In the genomic region with DNA sequence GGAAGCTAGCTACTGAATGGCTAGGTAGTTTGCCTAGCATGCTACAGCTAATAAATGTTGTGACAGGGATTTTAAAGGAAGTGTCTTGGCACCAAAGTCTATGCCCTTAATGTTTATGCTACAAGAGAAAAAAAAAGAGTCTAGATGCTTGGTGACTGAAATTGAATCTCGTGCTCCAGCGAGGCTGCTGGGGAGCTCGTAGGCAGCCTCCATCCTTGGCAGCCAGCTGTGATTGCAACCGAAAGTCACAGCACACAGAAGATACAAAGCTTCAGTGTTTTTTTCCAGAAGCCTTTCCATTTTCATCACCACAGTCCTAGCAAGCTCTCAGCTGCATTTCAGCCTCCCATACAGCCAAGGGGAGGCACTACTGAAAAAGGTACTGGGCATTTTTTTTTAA, we compare ENCODE assay signal across 36 mouse cellular contexts. TPM values are rescaled to one million over a fixed set of nuclear protein-coding genes. Genes with fewer than 3 reads are reported as not detected.
A peak's percentile ranks its signal among the peaks of the same experiment; 100 is the strongest.
DNase-seq lines count a peak whose midpoint lies in the region; ATAC-seq and TF ChIP-seq lines count a peak whose summit lies in the region.
"Had no signal": no experiment of that assay in that cellular context is flagged by ENCODE, and none has a peak within 500 bp of the region (broad histone marks: within the 10 kb centered on the region; RNA-seq: fewer than 3 reads in every experiment).

No protein-coding gene starts in this region.

- no peak for TF ChIP-seq POLR2A in CH12.LX (IDR thresholded peaks at IDR 0.05; ENCODE audit: low read depth, low read length)
- no peak for TF ChIP-seq POLR2A in brain, embryonic 14.5 days (IDR thresholded peaks at IDR 0.05; ENCODE audit: borderline replicate concordance, extremely low read depth, insufficient read depth, insufficient read length, poor library complexity, severe bottlenecking)

- in situ Hi-C loops in CH12.LX (cut with MboI; ENCODE audit: low pct_ligation_motif_present, low pct_unique_long_range_greater_than_20kb, low sequenced_read_pairs): no loop called here

- H3K79me2 ChIP-seq in CH12.LX (replicated peaks; ENCODE audit: control insufficient read depth, extremely low read depth, insufficient read depth, poor library complexity, severe bottlenecking): no peaks in the 10 kb centered on the region; the same call in 1 of the 2 replicates

- DNase-seq in lung, embryonic 14.5 days: peak; percentile 5
- no peak for DNase-seq in lung, postnatal 14 days
- no peak for DNase-seq in CH12.LX (ENCODE audit: extremely low read depth)
- DNase-seq in brain, embryonic 14.5 days (ENCODE audit: low read depth): peak; percentile 31
- DNase-seq: adrenal gland, postnatal 25 days; cerebellum, adult 2 months; cerebellum, postnatal 14 days; forebrain, postnatal 0 days; gastrocnemius, postnatal 14 days; heart, postnatal 36 days; kidney, adult 8-10 months; kidney, postnatal 14 days; liver; lung, adult 2 months; lung, postnatal 4 days; thymus, postnatal 4 days had no signal

- WGBS in hindbrain, embryonic 16.5 days: 27% methylated on average over 4 of the region's 4 CpGs
- 33% methylated on average over 4 of the region's 4 CpGs for WGBS in hindbrain, embryonic 13.5 days
- 27% methylated on average over 4 of the region's 4 CpGs for WGBS in lung, embryonic 14.5 days
- WGBS in forebrain, embryonic 16.5 days: 26% methylated on average over 4 of the region's 4 CpGs

- TF ChIP-seq RAD21 in CH12.LX (IDR thresholded peaks at IDR 0.05; ENCODE audit: low read depth, low read length): no peak

- H3K4me2 ChIP-seq in hindbrain, embryonic 16.5 days (ENCODE audit: low read length): no peak overlapping the region
- H3K4me2 ChIP-seq in hindbrain, embryonic 13.5 days: no peak overlapping the region
- H3K4me2 ChIP-seq in lung, embryonic 14.5 days: no peak overlapping the region
- H3K4me2 ChIP-seq in CH12.LX (ENCODE audit: insufficient read depth, low read depth, poor library complexity, severe bottlenecking): peak overlapping the region; percentile 95; the same call in 1 of the 2 replicates
- H3K4me2 ChIP-seq in forebrain, embryonic 16.5 days (ENCODE audit: low read length): no peak overlapping the region
- H3K4me2 ChIP-seq: midbrain, embryonic 12.5 days had no signal

- dilution Hi-C loops in CH12.LX (cut with MboI; ENCODE audit: extremely low pct_ligation_motif_present, extremely low pct_unique_long_range_greater_than_20kb, low sequenced_read_pairs): no loop called here

- no peaks in the 10 kb centered on the region for H3K27me3 ChIP-seq in hindbrain, embryonic 16.5 days (replicated peaks; ENCODE audit: control insufficient read depth, insufficient read depth, low read length)
- H3K27me3 ChIP-seq in hindbrain, embryonic 13.5 days: no peaks in the 10 kb centered on the region
- no peaks in the 10 kb centered on the region for H3K27me3 ChIP-seq in lung, embryonic 14.5 days (ENCODE audit: insufficient read depth, low read length)
- H3K27me3 ChIP-seq in CH12.LX (replicated peaks): no peaks in the 10 kb centered on the region
- H3K27me3 ChIP-seq in forebrain, embryonic 16.5 days (replicated peaks; ENCODE audit: control insufficient read depth, insufficient read depth, low read length): no peaks in the 10 kb centered on the region

- no peak for TF ChIP-seq CTCF in lung, embryonic 14.5 days (IDR thresholded peaks at IDR 0.05; ENCODE audit: low read depth)
- no peak for TF ChIP-seq CTCF in CH12.LX (conservative IDR thresholded peaks at IDR 0.05 in 1 of 2, IDR thresholded peaks at IDR 0.05 in 1 of 2; ENCODE audit: low read depth in 2 of 2, low read length in 2 of 2)
- TF ChIP-seq CTCF in brain, embryonic 14.5 days (IDR thresholded peaks at IDR 0.05; ENCODE audit: borderline replicate concordance, extremely low read depth, insufficient read depth, insufficient read length): no peak

- no peaks in the 10 kb centered on the region for H3K9me3 ChIP-seq in hindbrain, embryonic 16.5 days (ENCODE audit: control insufficient read depth, low read length)
- H3K9me3 ChIP-seq in hindbrain, embryonic 13.5 days: no peaks in the 10 kb centered on the region
- no peaks in the 10 kb centered on the region for H3K9me3 ChIP-seq in lung, embryonic 14.5 days (ENCODE audit: low read depth, low read length)
- no peaks in the 10 kb centered on the region for H3K9me3 ChIP-seq in CH12.LX (replicated peaks; ENCODE audit: low read length)
- H3K9me3 ChIP-seq in forebrain, embryonic 16.5 days (ENCODE audit: control insufficient read depth, low read length): no peaks in the 10 kb centered on the region
- H3K9me3 ChIP-seq: heart, embryonic 10.5 days; midbrain, embryonic 12.5 days had no signal

- no peak for ATAC-seq in hindbrain, embryonic 16.5 days
- no peak for ATAC-seq in hindbrain, embryonic 13.5 days (ENCODE audit: low FRiP score)
- no peak for ATAC-seq in lung, embryonic 14.5 days (ENCODE audit: insufficient read depth)
- ATAC-seq in forebrain, embryonic 16.5 days: no peak
- ATAC-seq: CD4-positive, CD25-positive, alpha-beta regulatory T cell, adult 4 months; forebrain, postnatal 0 days; intestine, embryonic 16.5 days had no signal

- H3K27ac ChIP-seq in hindbrain, embryonic 16.5 days (ENCODE audit: low read depth, low read length): peak overlapping the region; percentile 16; the same call in 1 of the 2 replicates
- H3K27ac ChIP-seq in hindbrain, embryonic 13.5 days: no peak overlapping the region
- no peak overlapping the region for H3K27ac ChIP-seq in lung, embryonic 14.5 days (ENCODE audit: low read depth)
- peak overlapping the region; percentile 23; the same call in 1 of the 2 replicates for H3K27ac ChIP-seq in CH12.LX (ENCODE audit: insufficient read depth, low read depth)
- H3K27ac ChIP-seq in forebrain, embryonic 16.5 days (ENCODE audit: low read length): no peak overlapping the region
- H3K27ac ChIP-seq: heart, embryonic 10.5 days; liver, embryonic 14.5 days; midbrain, embryonic 12.5 days had no signal

- H3K9ac ChIP-seq in hindbrain, embryonic 16.5 days (ENCODE audit: low read depth, low read length): no peak overlapping the region
- H3K9ac ChIP-seq in hindbrain, embryonic 13.5 days: no peak overlapping the region
- no peak overlapping the region for H3K9ac ChIP-seq in lung, embryonic 14.5 days
- H3K9ac ChIP-seq in CH12.LX (ENCODE audit: insufficient read depth, low read depth): peak overlapping the region; percentile 46
- no peak overlapping the region for H3K9ac ChIP-seq in forebrain, embryonic 16.5 days (replicated peaks; ENCODE audit: low read depth, low read length)
- H3K9ac ChIP-seq: forebrain, postnatal 0 days; liver, embryonic 14.5 days; midbrain, embryonic 12.5 days had no signal

- no peak overlapping the region for H3K4me3 ChIP-seq in hindbrain, embryonic 16.5 days (ENCODE audit: low read length)
- H3K4me3 ChIP-seq in hindbrain, embryonic 13.5 days: no peak overlapping the region
- H3K4me3 ChIP-seq in lung, embryonic 14.5 days (ENCODE audit: low read depth, low read length): no peak overlapping the region
- no peak overlapping the region for H3K4me3 ChIP-seq in CH12.LX (replicated peaks in 1 of 3; ENCODE audit: low read depth in 2 of 3, low read length in 2 of 3, poor library complexity in 1 of 3)
- H3K4me3 ChIP-seq in forebrain, embryonic 16.5 days (replicated peaks; ENCODE audit: low read length): no peak overlapping the region
- H3K4me3 ChIP-seq: erythroblast, embryonic 14.5 days; heart, embryonic 10.5 days; megakaryocyte, embryonic 14.5 days; midbrain, embryonic 12.5 days had no signal

- H3K36me3 ChIP-seq in hindbrain, embryonic 16.5 days (ENCODE audit: control insufficient read depth, insufficient read depth, low read length): no peaks in the 10 kb centered on the region
- no peaks in the 10 kb centered on the region for H3K36me3 ChIP-seq in hindbrain, embryonic 13.5 days
- H3K36me3 ChIP-seq in lung, embryonic 14.5 days (ENCODE audit: insufficient read depth): no peaks in the 10 kb centered on the region
- no peaks in the 10 kb centered on the region for H3K36me3 ChIP-seq in CH12.LX (replicated peaks in 1 of 2; ENCODE audit: control insufficient read depth in 1 of 2, insufficient read depth in 1 of 2, low read length in 1 of 2)
- no peaks in the 10 kb centered on the region for H3K36me3 ChIP-seq in forebrain, embryonic 16.5 days (ENCODE audit: control insufficient read depth, insufficient read depth)
- H3K36me3 ChIP-seq: heart, embryonic 10.5 days; midbrain, embryonic 12.5 days had no signal

- H3K4me1 ChIP-seq in hindbrain, embryonic 16.5 days (ENCODE audit: control insufficient read depth, insufficient read depth, low read depth, low read length): no peaks in the 10 kb centered on the region; the same call in 1 of the 2 replicates
- H3K4me1 ChIP-seq in hindbrain, embryonic 13.5 days (replicated peaks): peaks cover 5% of the 10 kb centered on the region; the same call in 1 of the 2 replicates
- H3K4me1 ChIP-seq in lung, embryonic 14.5 days (ENCODE audit: insufficient read depth): no peaks in the 10 kb centered on the region
- peaks cover 8 to 16% of the 10 kb centered on the region in 2 experiments for H3K4me1 ChIP-seq in CH12.LX (ENCODE audit: control insufficient read depth in 1 of 2, insufficient read depth in 2 of 2)
- H3K4me1 ChIP-seq in forebrain, embryonic 16.5 days (replicated peaks; ENCODE audit: control insufficient read depth, insufficient read depth, low read length): 0 out of 2 replicates have a peak, but pooled peaks cover 3% of the 10 kb centered on the region
- H3K4me1 ChIP-seq: heart, embryonic 10.5 days; megakaryocyte, embryonic 14.5 days; midbrain, embryonic 12.5 days had no signal

- TF ChIP-seq EP300 in CH12.LX (IDR thresholded peaks at IDR 0.05; ENCODE audit: low read length): no peak; the same call in 1 of the 2 replicates

RNA-seq across cellular contexts. Expression of a gene that starts 6.8 kb away (rescaled TPM):
- 14.9 and 15.6 TPM in 2 replicates for polyA plus RNA-seq in hindbrain, embryonic 16.5 days (2015; fragmentation: Nextera tagmentation; extraction: Ambion mirVana)
- polyA plus RNA-seq in hindbrain, embryonic 13.5 days (2015; fragmentation: Nextera tagmentation; extraction: Ambion mirVana): 7.5 and 8.3 TPM in 2 replicates
- polyA plus RNA-seq in lung, embryonic 14.5 days (2014; fragmentation: Nextera tagmentation; extraction: Ambion mirVana): 5.3 and 5.4 TPM in 2 replicates
- 23.3 and 30.1 TPM in 2 replicates for total RNA-seq in CH12.LX (2012; rRNA removed)
- total RNA-seq in CH12.LX (2014; rRNA removed): 11.3 and 11.4 TPM in 2 replicates
- polyA plus RNA-seq in CH12.LX (2012; ENCODE audit: insufficient read length, low read depth): 21.3 and 23.1 TPM in 2 replicates
- polyA plus RNA-seq in brain, embryonic 14.5 days (2012; rRNA removed): 4.5 and 7.2 TPM in 2 replicates
- 5.1 and 6.8 TPM in 2 replicates for polyA plus RNA-seq in forebrain, embryonic 16.5 days (2015; fragmentation: Nextera tagmentation; extraction: Ambion mirVana)

RNA-seq across cellular contexts. Expression of a gene that starts 20.1 kb away (rescaled TPM):
- polyA plus RNA-seq in hindbrain, embryonic 16.5 days (2015; fragmentation: Nextera tagmentation; extraction: Ambion mirVana): 0.42 and 0.49 TPM in 2 replicates
- 0.35 and 0.45 TPM in 2 replicates for polyA plus RNA-seq in hindbrain, embryonic 13.5 days (2015; fragmentation: Nextera tagmentation; extraction: Ambion mirVana)
- polyA plus RNA-seq in lung, embryonic 14.5 days (2014; fragmentation: Nextera tagmentation; extraction: Ambion mirVana): not detected in 2 replicates
- total RNA-seq in CH12.LX (2012; rRNA removed) (not detected in 2 replicates), CH12.LX (2014; rRNA removed) (not detected in 2 replicates)
- polyA plus RNA-seq in CH12.LX (2012; ENCODE audit: insufficient read length, low read depth): not detected in 2 replicates
- 0.11 and 0.13 TPM in 2 replicates for polyA plus RNA-seq in brain, embryonic 14.5 days (2012; rRNA removed)
- not detected in 2 replicates for polyA plus RNA-seq in forebrain, embryonic 16.5 days (2015; fragmentation: Nextera tagmentation; extraction: Ambion mirVana)
- total RNA-seq: adrenal gland, adult 18-20 months; adrenal gland, postnatal 25 days; forebrain, postnatal 0 days; gastrocnemius, postnatal 14 days; granulocyte monocyte progenitor cell, adult 5-6 weeks; heart, postnatal 36 days; layer of hippocampus, postnatal 25 days; left cerebral cortex, postnatal 10 days had no signal
- polyA plus RNA-seq: CD4-positive, CD25-positive, alpha-beta regulatory T cell, adult 4 months; cerebellum, adult 2 months; cortical plate, adult 2 months; embryonic facial prominence, embryonic 14.5 days; erythroblast, embryonic 14.5 days; forebrain, embryonic 11.5 days; heart, embryonic 10.5 days; intestine, embryonic 16.5 days; limb, embryonic 11.5 days; liver, embryonic 14.5 days; lung, adult 2 months; testis, adult 2 months; thymus, postnatal 0 days had no signal

Comparison
In these comparisons a context has a peak if more than half of its experiments do, and no peak if none do; other contexts are left out.
1. H3K27ac ChIP-seq: peak in hindbrain, embryonic 16.5 days (single experiment) and CH12.LX (single experiment); none in hindbrain, embryonic 13.5 days (single experiment), lung, embryonic 14.5 days (single experiment) and forebrain, embryonic 16.5 days (single experiment).
2. DNase-seq: peak in lung, embryonic 14.5 days (single experiment) and brain, embryonic 14.5 days (single experiment); none in lung, postnatal 14 days (single experiment) and CH12.LX (single experiment).